Mouse (Mus musculus): ENCODE measurements around the gene Cntn6. TPM values are rescaled to one million over a fixed set of nuclear protein-coding genes. Genes with fewer than 3 reads are reported as not detected.

Cntn6 gene
- polyA plus RNA-seq, 1 experiment from 2014 or later = 3.6 TPM

DNA sequence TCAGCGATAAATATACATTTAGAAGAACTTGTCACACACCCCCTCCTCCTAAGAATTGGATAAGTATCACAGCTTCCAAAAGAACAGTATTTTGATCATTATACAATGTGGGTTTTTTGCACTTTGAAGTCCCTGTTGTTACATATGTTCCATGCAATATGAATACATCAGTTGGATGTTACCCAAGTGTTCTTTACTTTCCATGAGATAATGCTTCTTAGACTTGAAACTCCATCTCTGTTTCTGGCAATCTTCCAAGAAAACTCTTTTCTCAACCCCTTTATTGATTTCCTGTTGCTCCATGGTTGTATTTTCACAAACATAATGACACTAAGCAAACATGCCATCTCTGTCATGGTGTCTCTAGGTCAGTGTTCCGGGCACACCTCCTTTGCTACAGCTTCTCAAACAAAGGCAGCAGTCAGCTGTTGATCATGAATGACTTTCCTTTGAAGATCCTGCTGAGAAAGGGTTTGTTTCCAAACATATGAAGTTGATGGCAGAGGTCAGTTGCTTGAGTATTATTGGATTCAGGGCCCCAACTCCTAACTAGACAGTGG, 108.3 kb downstream of the Cntn6 start:
- no peak overlapping the region for H3K4me3 ChIP-seq (ENCODE audit: low read length)
- no peaks in the 10 kb centered on the region for H3K4me1 ChIP-seq (ENCODE audit: control insufficient read depth, insufficient read depth, low read length)
- WGBS = 78% methylated on average over 2 of the region's 2 CpGs
- no peaks in the 10 kb centered on the region for H3K36me3 ChIP-seq (ENCODE audit: control insufficient read depth, insufficient read depth, low read length)
- no peak overlapping the region for H3K27ac ChIP-seq (ENCODE audit: low read depth, low read length)
- ATAC-seq (ENCODE audit: low FRiP score, low TSS enrichment) = no peak
- H3K4me2 ChIP-seq (replicated peaks; ENCODE audit: low read depth, low read length) = no peak overlapping the region
- H3K9me3 ChIP-seq (ENCODE audit: control insufficient read depth, low read length) = no peaks in the 10 kb centered on the region
- H3K27me3 ChIP-seq (ENCODE audit: control insufficient read depth, insufficient read depth, low read length) = no peaks in the 10 kb centered on the region
- H3K9ac ChIP-seq (ENCODE audit: low read depth, low read length) = no peak overlapping the region

DNA sequence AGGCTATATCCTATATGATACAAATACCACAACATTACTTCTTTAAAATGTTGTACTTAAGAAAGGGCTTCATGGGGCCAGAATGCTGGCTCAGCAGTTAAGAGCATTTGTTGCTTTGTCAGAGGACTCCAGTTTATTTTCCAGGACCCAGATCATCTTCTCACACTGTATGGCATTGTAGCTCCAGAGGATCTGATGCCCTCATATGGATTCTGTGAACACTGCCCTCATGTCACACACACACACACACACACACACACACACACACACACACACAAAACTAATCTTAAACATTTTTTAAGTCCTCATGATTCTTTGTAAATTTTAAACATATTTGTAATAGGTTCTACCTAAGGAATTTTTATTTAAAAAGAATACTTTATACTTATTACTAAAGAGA, 110.3 kb downstream of the Cntn6 start:
- Histone ChIP-seq H3K9ac (ENCODE audit: low read depth, low read length) (no peak overlapping the region), H3K27me3 (ENCODE audit: control insufficient read depth, insufficient read depth, low read length) (no peaks in the 10 kb centered on the region), H3K4me2 (replicated peaks; ENCODE audit: low read depth, low read length) (no peak overlapping the region), H3K4me3 (ENCODE audit: low read length) (no peak overlapping the region), H3K27ac (ENCODE audit: low read depth, low read length) (no peak overlapping the region), H3K4me1 (ENCODE audit: control insufficient read depth, insufficient read depth, low read length) (no peaks in the 10 kb centered on the region), H3K36me3 (ENCODE audit: control insufficient read depth, insufficient read depth, low read length) (no peaks in the 10 kb centered on the region), H3K9me3 (ENCODE audit: control insufficient read depth, low read length) (no peaks in the 10 kb centered on the region)
- ATAC-seq (ENCODE audit: low FRiP score, low TSS enrichment) = no peak

DNA sequence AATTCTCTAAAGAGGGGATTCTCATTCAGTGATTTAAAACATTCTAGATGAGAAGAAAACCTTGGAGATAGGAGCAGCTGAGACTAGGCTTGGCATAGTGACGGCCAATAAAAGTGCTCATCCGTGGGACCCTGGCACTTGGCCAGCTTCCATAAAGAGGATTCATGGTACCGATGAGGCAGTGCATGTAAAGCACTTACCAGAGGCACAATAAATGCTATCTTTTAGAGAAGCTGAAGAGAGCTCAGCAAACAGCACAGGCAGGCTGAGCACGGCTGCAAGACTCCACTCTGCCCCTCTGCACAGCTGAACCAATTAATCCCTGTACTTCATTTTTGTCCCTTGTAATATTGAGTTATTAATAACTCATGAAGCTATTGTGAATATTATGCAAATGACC, 110.8 kb downstream of the Cntn6 start:
- Histone ChIP-seq H3K27me3 (ENCODE audit: control insufficient read depth, insufficient read depth, low read length) (no peaks in the 10 kb centered on the region), H3K36me3 (ENCODE audit: control insufficient read depth, insufficient read depth, low read length) (no peaks in the 10 kb centered on the region), H3K4me1 (ENCODE audit: control insufficient read depth, insufficient read depth, low read length) (no peaks in the 10 kb centered on the region), H3K4me2 (replicated peaks; ENCODE audit: low read depth, low read length) (no peak overlapping the region), H3K9ac (ENCODE audit: low read depth, low read length) (no peak overlapping the region), H3K9me3 (ENCODE audit: control insufficient read depth, low read length) (no peaks in the 10 kb centered on the region), H3K27ac (ENCODE audit: low read depth, low read length) (no peak overlapping the region), H3K4me3 (ENCODE audit: low read length) (no peak overlapping the region)
- WGBS = 45% methylated on average over 4 of the region's 4 CpGs
- ATAC-seq (ENCODE audit: low FRiP score, low TSS enrichment) = no peak

DNA sequence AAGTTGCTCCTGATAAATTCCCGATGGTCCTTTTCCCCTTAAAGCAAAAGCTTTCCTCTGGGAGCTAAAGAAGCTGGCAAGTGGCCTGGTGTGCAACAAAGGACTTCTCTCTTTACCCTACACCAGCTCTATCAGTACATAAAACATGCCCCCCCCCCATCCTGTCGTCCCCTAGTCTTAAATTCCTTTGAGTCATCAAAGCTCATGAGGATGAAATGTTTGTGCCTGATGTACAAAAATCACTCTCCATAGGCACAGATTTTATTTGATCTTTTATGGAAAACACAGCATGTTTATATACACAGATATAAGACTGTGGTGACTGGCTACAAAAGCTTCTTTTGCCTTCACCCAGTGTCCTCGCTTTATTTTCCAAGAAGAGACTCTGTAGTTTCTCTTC, 112.6 kb downstream of the Cntn6 start:
- Histone ChIP-seq H3K4me2 (replicated peaks; ENCODE audit: low read depth, low read length) (no peak overlapping the region), H3K4me1 (ENCODE audit: control insufficient read depth, insufficient read depth, low read length) (no peaks in the 10 kb centered on the region), H3K27ac (ENCODE audit: low read depth, low read length) (no peak overlapping the region), H3K4me3 (ENCODE audit: low read length) (no peak overlapping the region), H3K27me3 (ENCODE audit: control insufficient read depth, insufficient read depth, low read length) (no peaks in the 10 kb centered on the region), H3K9me3 (ENCODE audit: control insufficient read depth, low read length) (no peaks in the 10 kb centered on the region), H3K36me3 (ENCODE audit: control insufficient read depth, insufficient read depth, low read length) (no peaks in the 10 kb centered on the region), H3K9ac (ENCODE audit: low read depth, low read length) (no peak overlapping the region)
- no peak for ATAC-seq (ENCODE audit: low FRiP score, low TSS enrichment)
- 64% methylated on average over 3 of the region's 3 CpGs for WGBS

DNA sequence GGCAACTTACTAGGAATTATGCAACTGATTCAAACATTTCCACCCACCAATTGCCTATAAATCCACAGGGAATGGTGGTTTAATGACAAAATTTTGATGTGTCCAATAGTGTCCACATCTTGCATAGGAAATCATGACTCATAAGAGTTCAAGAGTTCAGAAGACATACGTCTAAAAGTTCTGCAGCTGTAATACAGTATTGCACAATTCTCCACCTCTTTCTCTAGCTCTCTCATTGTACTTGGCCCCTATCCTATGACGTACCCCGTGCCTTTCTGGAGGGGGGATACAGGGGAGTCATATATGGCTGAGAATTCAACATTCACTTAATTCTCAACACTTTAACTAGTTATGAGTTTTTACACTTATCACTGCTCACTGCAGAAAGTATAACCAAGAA, 160.9 kb downstream of the Cntn6 start:
- Histone ChIP-seq H3K4me1 (ENCODE audit: control insufficient read depth, insufficient read depth, low read length) (no peaks in the 10 kb centered on the region), H3K27ac (ENCODE audit: low read depth, low read length) (no peak overlapping the region), H3K4me3 (ENCODE audit: low read length) (no peak overlapping the region), H3K36me3 (ENCODE audit: control insufficient read depth, insufficient read depth, low read length) (no peaks in the 10 kb centered on the region), H3K9ac (ENCODE audit: low read depth, low read length) (no peak overlapping the region), H3K4me2 (replicated peaks; ENCODE audit: low read depth, low read length) (no peak overlapping the region), H3K9me3 (ENCODE audit: control insufficient read depth, low read length) (no peaks in the 10 kb centered on the region), H3K27me3 (ENCODE audit: control insufficient read depth, insufficient read depth, low read length) (no peaks in the 10 kb centered on the region)
- WGBS = 69% methylated on average over 3 of the region's 3 CpGs
- ATAC-seq (ENCODE audit: low FRiP score, low TSS enrichment) = no peak

DNA sequence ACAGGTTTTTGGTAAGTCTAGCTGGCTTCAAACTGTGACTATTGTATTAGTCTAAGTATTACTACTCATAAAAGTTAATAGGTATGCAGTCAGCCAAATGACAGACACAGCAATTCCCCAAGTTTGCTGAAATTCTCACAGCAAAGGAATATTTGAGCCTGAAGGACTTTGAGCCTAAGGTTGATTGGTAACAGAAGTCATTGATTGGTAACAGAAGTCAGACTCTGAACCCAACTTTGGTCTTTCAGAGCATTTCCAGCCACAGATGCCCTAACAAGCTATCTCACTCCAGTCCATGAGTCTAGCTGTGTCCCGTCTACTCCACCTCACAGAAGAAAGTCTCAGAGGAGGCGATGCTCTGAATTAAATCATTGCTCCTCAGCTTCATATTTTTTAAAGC, 176.1 kb downstream of the Cntn6 start:
- ATAC-seq (ENCODE audit: low FRiP score, low TSS enrichment) = no peak
- Histone ChIP-seq H3K27me3 (ENCODE audit: control insufficient read depth, insufficient read depth, low read length) (no peaks in the 10 kb centered on the region), H3K4me2 (replicated peaks; ENCODE audit: low read depth, low read length) (no peak overlapping the region), H3K4me3 (ENCODE audit: low read length) (no peak overlapping the region), H3K9me3 (ENCODE audit: control insufficient read depth, low read length) (no peaks in the 10 kb centered on the region), H3K36me3 (ENCODE audit: control insufficient read depth, insufficient read depth, low read length) (no peaks in the 10 kb centered on the region), H3K27ac (ENCODE audit: low read depth, low read length) (no peak overlapping the region), H3K9ac (ENCODE audit: low read depth, low read length) (no peak overlapping the region), H3K4me1 (ENCODE audit: control insufficient read depth, insufficient read depth, low read length) (no peaks in the 10 kb centered on the region)
- 91% methylated on average over 2 of the region's 2 CpGs for WGBS

DNA sequence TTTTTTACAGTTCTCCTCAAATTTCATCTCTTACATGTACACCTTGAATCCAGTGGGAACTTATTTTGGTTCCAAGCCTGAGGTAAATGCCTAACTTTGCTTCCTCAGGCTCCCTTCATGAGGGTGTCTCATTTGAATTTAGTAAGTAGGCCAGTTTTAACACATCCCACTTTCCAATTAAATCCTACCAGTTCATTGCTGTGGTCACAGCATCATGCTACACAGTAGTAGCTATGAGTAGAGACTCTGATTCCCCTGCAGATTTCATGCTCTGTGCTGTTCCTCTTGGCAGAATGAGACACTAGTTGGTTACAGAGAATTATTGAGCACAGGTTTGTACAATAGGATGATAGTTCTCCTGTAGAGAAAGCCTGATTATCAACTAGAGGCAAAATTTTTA, 181.7 kb downstream of the Cntn6 start:
- ATAC-seq (ENCODE audit: low FRiP score, low TSS enrichment) = no peak
- H3K4me1 ChIP-seq (ENCODE audit: control insufficient read depth, insufficient read depth, low read length) = no peaks in the 10 kb centered on the region

DNA sequence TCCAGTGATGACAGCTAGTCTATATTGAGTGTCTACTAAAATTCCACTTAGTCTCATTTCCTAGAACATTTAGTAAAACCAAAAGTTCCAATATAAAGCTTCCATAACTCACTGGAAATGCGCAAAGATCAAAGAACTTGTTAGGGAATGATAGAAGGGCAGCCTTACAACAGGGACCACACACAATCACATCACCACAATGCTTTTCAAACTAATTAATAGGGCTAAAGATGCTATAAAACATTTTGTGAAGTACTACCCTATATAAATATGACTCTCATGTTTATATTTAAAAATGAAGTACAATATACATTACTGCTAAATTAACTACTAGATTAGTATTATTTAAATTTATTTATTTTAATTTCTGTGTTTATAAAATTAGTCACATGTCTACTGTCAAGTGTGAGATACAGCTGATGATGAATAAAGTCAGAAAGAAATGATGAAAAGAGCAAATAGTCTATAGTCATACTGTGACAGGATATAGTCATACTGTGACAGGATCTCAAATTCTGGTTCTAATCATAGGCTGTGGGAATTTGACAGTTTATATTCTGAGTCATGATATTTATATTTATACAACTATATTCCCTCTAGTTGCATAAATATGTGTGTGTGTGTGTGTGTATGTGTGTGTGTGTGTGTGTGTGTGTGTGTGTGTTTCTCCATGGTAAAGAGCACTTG, 187.4 kb downstream of the Cntn6 start:
- Histone ChIP-seq H3K4me3 (ENCODE audit: low read length) (no peak overlapping the region), H3K4me1 (ENCODE audit: control insufficient read depth, insufficient read depth, low read length) (no peaks in the 10 kb centered on the region), H3K36me3 (ENCODE audit: control insufficient read depth, insufficient read depth, low read length) (no peaks in the 10 kb centered on the region), H3K9ac (ENCODE audit: low read depth, low read length) (no peak overlapping the region), H3K27ac (ENCODE audit: low read depth, low read length) (no peak overlapping the region), H3K27me3 (ENCODE audit: control insufficient read depth, insufficient read depth, low read length) (no peaks in the 10 kb centered on the region), H3K9me3 (ENCODE audit: control insufficient read depth, low read length) (no peaks in the 10 kb centered on the region), H3K4me2 (replicated peaks; ENCODE audit: low read depth, low read length) (no peak overlapping the region)
- WGBS = 89% methylated on average over 1 of the region's 1 CpGs
- ATAC-seq (ENCODE audit: low FRiP score, low TSS enrichment) = no peak

More for the DNA sequence above, 181.7 kb downstream of the Cntn6 start:
- no peaks in the 10 kb centered on the region for H3K9me3 ChIP-seq (ENCODE audit: control insufficient read depth, low read length)
- no peak overlapping the region for H3K9ac ChIP-seq (ENCODE audit: low read depth, low read length)
- H3K4me2 ChIP-seq (replicated peaks; ENCODE audit: low read depth, low read length) = no peak overlapping the region
- H3K36me3 ChIP-seq (ENCODE audit: control insufficient read depth, insufficient read depth, low read length) = no peaks in the 10 kb centered on the region
- H3K4me3 ChIP-seq (ENCODE audit: low read length) = no peak overlapping the region
- H3K27ac ChIP-seq (ENCODE audit: low read depth, low read length) = no peak overlapping the region
- no peaks in the 10 kb centered on the region for H3K27me3 ChIP-seq (ENCODE audit: control insufficient read depth, insufficient read depth, low read length)

DNA sequence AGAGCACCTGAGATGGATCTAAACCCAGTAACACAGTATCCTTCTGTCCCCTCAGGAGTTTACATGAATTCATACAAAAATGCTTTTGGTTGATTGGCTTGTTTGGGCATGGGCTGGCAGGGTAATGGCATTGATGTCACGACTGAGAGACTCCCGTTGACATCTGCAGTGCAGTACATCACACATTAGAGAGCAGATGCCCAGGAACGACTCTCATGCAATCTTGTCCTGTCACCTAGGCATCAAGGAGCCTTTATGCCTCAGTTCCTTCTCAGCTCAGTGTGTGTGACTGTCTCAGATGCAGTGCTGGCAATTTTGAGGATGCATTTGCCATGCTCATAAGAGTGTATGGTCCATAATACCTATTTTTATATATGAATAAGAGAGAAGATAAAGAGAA, 195.4 kb downstream of the Cntn6 start:
- WGBS = 75% methylated on average over 3 of the region's 3 CpGs
- Histone ChIP-seq H3K4me3 (ENCODE audit: low read length) (no peak overlapping the region), H3K27ac (ENCODE audit: low read depth, low read length) (no peak overlapping the region), H3K4me2 (replicated peaks; ENCODE audit: low read depth, low read length) (no peak overlapping the region), H3K4me1 (ENCODE audit: control insufficient read depth, insufficient read depth, low read length) (no peaks in the 10 kb centered on the region), H3K9me3 (ENCODE audit: control insufficient read depth, low read length) (no peaks in the 10 kb centered on the region), H3K27me3 (ENCODE audit: control insufficient read depth, insufficient read depth, low read length) (no peaks in the 10 kb centered on the region), H3K9ac (ENCODE audit: low read depth, low read length) (no peak overlapping the region), H3K36me3 (ENCODE audit: control insufficient read depth, insufficient read depth, low read length) (no peaks in the 10 kb centered on the region)
- no peak for ATAC-seq (ENCODE audit: low FRiP score, low TSS enrichment)

Measured in kidney, embryonic 14.5 days (tissue).